Mouse (Mus musculus): ENCODE results near the gene Gm37240. TPM values are rescaled to one million over a fixed set of nuclear protein-coding genes. Genes with fewer than 3 reads are reported as not detected.
A peak's percentile ranks its signal among the peaks of the same experiment; 100 is the strongest.
"Not testable (repeated sequence)": the region's sequence is repeated elsewhere in the genome, so short reads cannot be mapped to it uniquely, and the experiment has no call there.

Gene Gm37240
- polyA plus RNA-seq, 1 experiment from 2014 or later: 15.1 TPM

DNA sequence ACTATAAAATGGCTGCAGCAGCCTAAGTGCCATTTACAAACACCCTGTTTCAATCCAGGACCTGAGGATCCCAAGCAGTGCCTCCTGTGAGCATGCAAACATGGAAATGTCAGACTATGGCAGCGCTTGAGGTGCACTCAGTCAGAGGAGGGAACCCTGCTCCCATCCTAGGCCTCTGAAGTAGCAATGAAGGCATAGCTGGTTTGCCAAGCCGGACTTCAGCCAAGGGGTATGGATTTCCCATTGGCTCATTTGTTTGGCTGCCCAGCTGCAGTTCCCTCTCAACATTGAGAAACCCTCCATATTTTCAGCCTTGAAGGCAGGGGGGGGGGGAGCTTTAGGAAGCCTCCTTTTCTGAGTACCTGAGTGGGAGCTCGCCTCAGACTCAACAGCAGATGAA is 1329.0 kb downstream of the Gm37240 start:
- H3K9me3 ChIP-seq (ENCODE audit: control insufficient read depth, low read length): no peaks in the 10 kb centered on the region
- no peak overlapping the region for H3K4me3 ChIP-seq (ENCODE audit: low read length)
- no peak overlapping the region for H3K9ac ChIP-seq (ENCODE audit: low read depth, low read length)
- WGBS: 89% methylated on average over 3 of the region's 3 CpGs
- H3K36me3 ChIP-seq (ENCODE audit: control insufficient read depth, insufficient read depth, low read length): no peaks in the 10 kb centered on the region
- H3K27ac ChIP-seq (ENCODE audit: low read depth, low read length): no peak overlapping the region
- no peak for ATAC-seq (ENCODE audit: low FRiP score, low TSS enrichment)
- 0 out of 2 replicates have a peak, but pooled peaks cover 3% of the 10 kb centered on the region for H3K4me1 ChIP-seq (ENCODE audit: control insufficient read depth, insufficient read depth, low read length)
- no peak overlapping the region for H3K4me2 ChIP-seq (replicated peaks; ENCODE audit: low read depth, low read length)
- H3K27me3 ChIP-seq (ENCODE audit: control insufficient read depth, insufficient read depth, low read length): no peaks in the 10 kb centered on the region

DNA sequence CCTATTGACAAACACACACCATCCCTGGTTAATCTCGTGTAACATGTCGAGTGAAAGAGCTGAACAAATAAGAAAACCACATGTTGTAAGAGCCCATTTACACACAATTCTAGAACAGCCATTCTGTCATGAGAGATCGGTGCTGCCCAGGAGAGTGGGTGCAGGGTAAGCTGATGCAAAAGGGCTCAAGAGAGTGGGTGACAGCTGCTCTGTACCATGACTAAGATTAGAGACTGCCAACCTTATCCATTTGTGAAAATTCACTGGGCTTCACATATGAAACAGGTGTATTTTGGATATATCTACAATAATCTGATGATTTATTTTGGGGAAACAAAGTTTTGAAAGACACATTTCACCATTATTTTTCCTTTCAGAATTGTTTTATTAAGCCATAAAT is 1331.5 kb downstream of the Gm37240 start:
- WGBS: 86% methylated on average over 3 of the region's 3 CpGs
- Histone ChIP-seq H3K4me3 (ENCODE audit: low read length) (no peak overlapping the region), H3K9me3 (ENCODE audit: control insufficient read depth, low read length) (no peaks in the 10 kb centered on the region), H3K9ac (ENCODE audit: low read depth, low read length) (no peak overlapping the region), H3K4me2 (replicated peaks; ENCODE audit: low read depth, low read length) (no peak overlapping the region), H3K27me3 (ENCODE audit: control insufficient read depth, insufficient read depth, low read length) (no peaks in the 10 kb centered on the region), H3K4me1 (ENCODE audit: control insufficient read depth, insufficient read depth, low read length) (0 out of 2 replicates have a peak, but pooled peaks cover 3% of the 10 kb centered on the region), H3K27ac (ENCODE audit: low read depth, low read length) (no peak overlapping the region), H3K36me3 (ENCODE audit: control insufficient read depth, insufficient read depth, low read length) (no peaks in the 10 kb centered on the region)
- ATAC-seq (ENCODE audit: low FRiP score, low TSS enrichment): no peak

DNA sequence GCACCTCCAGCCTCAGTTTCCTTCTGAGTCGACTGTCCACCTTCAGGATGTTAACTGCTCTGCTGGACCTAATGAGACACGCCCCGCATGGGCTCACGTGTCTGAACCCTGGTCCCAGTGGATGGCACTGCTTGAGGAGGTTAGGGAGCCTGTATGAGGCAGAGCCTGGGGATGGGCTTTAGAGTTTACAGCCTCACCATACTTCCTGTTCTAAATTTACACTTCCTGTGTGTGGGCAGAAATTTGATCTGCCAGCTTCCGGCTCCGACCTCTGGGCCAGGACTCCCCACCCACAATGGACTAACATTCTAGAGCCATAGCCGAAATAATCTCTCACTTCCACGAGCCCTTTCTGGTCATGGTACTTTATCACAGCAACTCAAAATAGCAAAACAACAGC is 1340.1 kb downstream of the Gm37240 start:
- Histone ChIP-seq H3K4me3 (ENCODE audit: low read length) (no peak overlapping the region), H3K27ac (ENCODE audit: low read depth, low read length) (no peak overlapping the region), H3K9ac (ENCODE audit: low read depth, low read length) (no peak overlapping the region), H3K9me3 (ENCODE audit: control insufficient read depth, low read length) (no peaks in the 10 kb centered on the region), H3K36me3 (ENCODE audit: control insufficient read depth, insufficient read depth, low read length) (no peaks in the 10 kb centered on the region; the same call in 1 of the 2 replicates), H3K4me2 (replicated peaks; ENCODE audit: low read depth, low read length) (no peak overlapping the region), H3K27me3 (ENCODE audit: control insufficient read depth, insufficient read depth, low read length) (no peaks in the 10 kb centered on the region), H3K4me1 (ENCODE audit: control insufficient read depth, insufficient read depth, low read length) (no peaks in the 10 kb centered on the region)
- ATAC-seq (ENCODE audit: low FRiP score, low TSS enrichment): no peak
- WGBS: 68% methylated on average over 8 of the region's 8 CpGs

DNA sequence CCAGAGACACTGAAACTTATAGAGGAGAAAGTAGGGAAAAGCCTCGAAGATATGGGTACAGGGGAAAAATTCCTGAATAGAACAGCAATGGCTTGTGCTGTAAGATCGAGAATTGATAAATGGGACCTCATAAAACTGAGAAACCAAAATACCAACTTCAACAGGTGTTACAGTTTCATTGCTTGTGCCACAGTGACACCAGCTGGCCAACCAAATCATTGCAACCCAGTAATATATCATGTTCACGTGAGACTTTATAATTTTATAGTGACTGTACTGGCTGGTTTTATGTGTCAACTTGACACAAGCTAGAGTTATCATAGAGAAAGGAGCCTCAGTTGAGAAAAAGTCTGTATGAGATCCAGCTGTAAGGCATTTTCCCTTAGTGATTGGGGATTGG is 1344.9 kb downstream of the Gm37240 start:
- not testable (repeated sequence) for H3K4me1 ChIP-seq (ENCODE audit: control insufficient read depth, insufficient read depth, low read length); H3K27ac ChIP-seq (ENCODE audit: low read depth, low read length); H3K27me3 ChIP-seq (ENCODE audit: control insufficient read depth, insufficient read depth, low read length); H3K9ac ChIP-seq (ENCODE audit: low read depth, low read length); H3K36me3 ChIP-seq (ENCODE audit: control insufficient read depth, insufficient read depth, low read length); H3K4me3 ChIP-seq (ENCODE audit: low read length); H3K4me2 ChIP-seq (replicated peaks; ENCODE audit: low read depth, low read length); H3K9me3 ChIP-seq (ENCODE audit: control insufficient read depth, low read length)
- ATAC-seq (ENCODE audit: low FRiP score, low TSS enrichment): peak; percentile 24; the same call in 1 of the 2 replicates
- WGBS: 7% methylated on average over 3 of the region's 3 CpGs

- Histone ChIP-seq H3K27me3 (ENCODE audit: control insufficient read depth, insufficient read depth, low read length) (no peaks in the 10 kb centered on the region), H3K4me2 (replicated peaks; ENCODE audit: low read depth, low read length) (no peak overlapping the region), H3K9me3 (ENCODE audit: control insufficient read depth, low read length) (no peaks in the 10 kb centered on the region), H3K9ac (ENCODE audit: low read depth, low read length) (no peak overlapping the region), H3K4me3 (ENCODE audit: low read length) (no peak overlapping the region), H3K27ac (ENCODE audit: low read depth, low read length) (no peak overlapping the region), H3K4me1 (ENCODE audit: control insufficient read depth, insufficient read depth, low read length) (no peaks in the 10 kb centered on the region), H3K36me3 (ENCODE audit: control insufficient read depth, insufficient read depth, low read length) (no peaks in the 10 kb centered on the region; the same call in 1 of the 2 replicates)
- ATAC-seq (ENCODE audit: low FRiP score, low TSS enrichment): no peak
- WGBS: 74% methylated on average over 1 of the region's 1 CpGs
These were observed 1345.4 kb downstream of the Gm37240 start for GRCm38 (mm10) chr3:84541881-84542280.

DNA sequence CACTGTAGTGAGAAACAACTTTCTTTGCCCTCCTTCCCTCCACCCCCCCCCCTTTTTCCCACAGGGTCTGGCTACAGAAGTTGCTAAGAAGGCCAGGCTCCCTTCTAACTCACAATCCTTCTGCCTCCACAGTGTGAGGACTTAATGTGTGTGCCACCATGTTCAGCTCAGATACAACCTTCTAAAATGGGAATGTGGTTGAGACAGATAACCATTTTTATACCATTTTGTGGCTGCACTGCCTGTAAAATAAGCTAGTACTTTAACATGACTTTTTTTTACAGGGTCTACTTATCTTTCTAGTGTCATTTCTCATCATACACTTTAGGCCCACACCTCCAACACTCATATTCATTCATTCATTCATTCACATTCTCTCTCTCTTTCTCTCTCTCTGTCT is 1346.7 kb downstream of the Gm37240 start:
- Histone ChIP-seq H3K9ac (ENCODE audit: low read depth, low read length) (no peak overlapping the region), H3K36me3 (ENCODE audit: control insufficient read depth, insufficient read depth, low read length) (no peaks in the 10 kb centered on the region; the same call in 1 of the 2 replicates), H3K9me3 (ENCODE audit: control insufficient read depth, low read length) (no peaks in the 10 kb centered on the region), H3K27me3 (ENCODE audit: control insufficient read depth, insufficient read depth, low read length) (no peaks in the 10 kb centered on the region), H3K4me2 (replicated peaks; ENCODE audit: low read depth, low read length) (no peak overlapping the region), H3K4me3 (ENCODE audit: low read length) (no peak overlapping the region), H3K4me1 (ENCODE audit: control insufficient read depth, insufficient read depth, low read length) (no peaks in the 10 kb centered on the region), H3K27ac (ENCODE audit: low read depth, low read length) (no peak overlapping the region)
- ATAC-seq (ENCODE audit: low FRiP score, low TSS enrichment): no peak

DNA sequence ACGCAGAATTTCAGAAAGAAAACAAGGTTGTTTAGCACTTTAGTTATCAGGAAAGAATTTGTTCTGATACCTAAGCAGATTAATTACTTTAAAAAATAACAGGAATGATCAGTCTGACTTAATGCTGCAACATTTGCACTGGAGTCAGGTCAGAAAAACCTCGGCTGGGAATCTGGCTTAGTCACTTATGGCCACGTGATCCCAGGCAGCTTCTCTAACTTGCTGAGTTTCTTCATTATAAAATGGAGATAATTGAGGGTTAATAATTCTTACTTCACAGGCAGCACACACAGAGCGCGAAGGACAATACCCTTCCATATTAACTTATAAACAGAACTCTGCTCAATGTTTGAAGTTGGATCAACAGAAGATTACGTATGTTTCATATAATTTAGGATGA is 1350.3 kb downstream of the Gm37240 start:
- H3K9me3 ChIP-seq (ENCODE audit: control insufficient read depth, low read length): no peaks in the 10 kb centered on the region
- H3K4me2 ChIP-seq (replicated peaks; ENCODE audit: low read depth, low read length): no peak overlapping the region
- H3K9ac ChIP-seq (ENCODE audit: low read depth, low read length): no peak overlapping the region
- ATAC-seq (ENCODE audit: low FRiP score, low TSS enrichment): no peak
- no peak overlapping the region for H3K27ac ChIP-seq (ENCODE audit: low read depth, low read length)
- H3K4me3 ChIP-seq (ENCODE audit: low read length): no peak overlapping the region
- no peaks in the 10 kb centered on the region for H3K27me3 ChIP-seq (ENCODE audit: control insufficient read depth, insufficient read depth, low read length)
- WGBS: 81% methylated on average over 6 of the region's 6 CpGs
- no peaks in the 10 kb centered on the region for H3K4me1 ChIP-seq (ENCODE audit: control insufficient read depth, insufficient read depth, low read length)
- peaks cover 7% of the 10 kb centered on the region; the same call in 1 of the 2 replicates for H3K36me3 ChIP-seq (ENCODE audit: control insufficient read depth, insufficient read depth, low read length)

DNA sequence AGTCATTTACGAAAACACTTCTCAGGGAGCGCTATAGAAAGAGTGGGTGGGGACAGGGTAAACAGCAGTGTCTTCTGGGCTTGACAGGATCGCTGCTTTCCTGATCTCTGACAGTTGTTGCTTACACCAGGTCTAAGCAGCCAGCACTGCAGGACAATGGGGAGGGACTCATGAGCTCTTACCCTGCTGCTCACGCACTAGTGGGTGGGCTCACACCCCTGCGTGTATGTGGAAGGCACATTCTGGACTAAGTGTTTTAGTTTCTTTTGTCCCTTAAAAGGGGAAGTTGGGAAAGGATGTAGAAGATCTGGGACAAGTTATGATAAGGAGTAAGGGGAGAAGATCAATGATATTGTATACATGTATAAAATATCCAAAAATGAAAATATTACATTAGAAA is 1354.1 kb downstream of the Gm37240 start:
- Histone ChIP-seq H3K4me1 (ENCODE audit: control insufficient read depth, insufficient read depth, low read length) (no peaks in the 10 kb centered on the region), H3K4me2 (replicated peaks; ENCODE audit: low read depth, low read length) (no peak overlapping the region), H3K4me3 (ENCODE audit: low read length) (no peak overlapping the region), H3K27me3 (ENCODE audit: control insufficient read depth, insufficient read depth, low read length) (no peaks in the 10 kb centered on the region), H3K9me3 (ENCODE audit: control insufficient read depth, low read length) (no peaks in the 10 kb centered on the region), H3K9ac (ENCODE audit: low read depth, low read length) (no peak overlapping the region), H3K36me3 (ENCODE audit: control insufficient read depth, insufficient read depth, low read length) (peaks cover 7% of the 10 kb centered on the region; the same call in 1 of the 2 replicates), H3K27ac (ENCODE audit: low read depth, low read length) (no peak overlapping the region)
- WGBS: 79% methylated on average over 5 of the region's 5 CpGs
- no peak for ATAC-seq (ENCODE audit: low FRiP score, low TSS enrichment)

DNA sequence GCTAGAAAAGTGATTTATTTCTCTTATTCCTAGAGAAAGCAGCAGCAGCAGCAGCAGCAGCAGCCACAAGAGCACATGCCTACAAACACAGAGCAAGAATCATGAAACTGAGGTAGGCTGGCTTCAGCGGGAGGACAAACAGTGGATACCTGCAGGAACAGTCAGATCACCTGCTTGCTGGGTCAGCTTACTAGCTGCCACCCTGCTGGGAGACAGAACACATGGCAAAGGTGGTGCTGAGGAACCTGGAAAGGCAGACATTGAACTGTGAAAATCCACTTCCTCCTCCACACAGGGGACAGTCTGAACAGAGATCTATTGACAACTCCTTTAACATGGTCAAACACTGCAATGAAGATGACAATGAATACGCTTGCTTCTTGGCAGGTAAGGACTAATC is 1358.3 kb downstream of the Gm37240 start:
- no peak for ATAC-seq (ENCODE audit: low FRiP score, low TSS enrichment)

More for the DNA sequence above, 1358.3 kb downstream of the Gm37240 start:
- no peaks in the 10 kb centered on the region for H3K27me3 ChIP-seq (ENCODE audit: control insufficient read depth, insufficient read depth, low read length)
- no peaks in the 10 kb centered on the region for H3K4me1 ChIP-seq (ENCODE audit: control insufficient read depth, insufficient read depth, low read length)
- H3K9ac ChIP-seq (ENCODE audit: low read depth, low read length): no peak overlapping the region
- 82% methylated on average over 2 of the region's 2 CpGs for WGBS
- peaks cover 8% of the 10 kb centered on the region; the same call in 1 of the 2 replicates for H3K36me3 ChIP-seq (ENCODE audit: control insufficient read depth, insufficient read depth, low read length)
- no peak overlapping the region for H3K4me3 ChIP-seq (ENCODE audit: low read length)
- H3K27ac ChIP-seq (ENCODE audit: low read depth, low read length): no peak overlapping the region
- H3K4me2 ChIP-seq (replicated peaks; ENCODE audit: low read depth, low read length): no peak overlapping the region
- no peaks in the 10 kb centered on the region for H3K9me3 ChIP-seq (ENCODE audit: control insufficient read depth, low read length)
